Mouse (Mus musculus): ENCODE data around the gene Htra2.

Htra2 gene

GRCm38 (mm10) chr6:83008659-83009058, 46.4 kb downstream of the Htra2 start:
- in situ Hi-C loops (cut with MboI, MseI) = no loop called here

GRCm38 (mm10) chr6:83006114-83006513, 49.0 kb downstream of the Htra2 start:
- in situ Hi-C loops (cut with MboI, MseI) = no loop called here

GRCm38 (mm10) chr6:83005444-83006011, 49.5 kb downstream of the Htra2 start:
- in situ Hi-C loops (cut with MboI, MseI) = no loop called here

- in situ Hi-C loops (cut with MboI, MseI) = no loop called here
Observed at GRCm38 (mm10) chr6:83004872-83005271, 50.2 kb downstream of the Htra2 start.

- in situ Hi-C loops (cut with MboI, MseI) = no loop called here
Observed at GRCm38 (mm10) chr6:83004309-83004708, 50.8 kb downstream of the Htra2 start.

GRCm38 (mm10) chr6:83003850-83004249, 51.2 kb downstream of the Htra2 start:
- in situ Hi-C loops (cut with MboI, MseI) = no loop called here

- in situ Hi-C loops (cut with MboI, MseI) = no loop called here
Observed at GRCm38 (mm10) chr6:83003082-83003481, 52.0 kb downstream of the Htra2 start.

Measured in T-helper 1 cell (primary cell).